Mouse (Mus musculus) MEL (cell line): ENCODE measurements around the gene Tepsin. TPM values are rescaled to one million over a fixed set of nuclear protein-coding genes. Genes with fewer than 3 reads are reported as not detected.

Source experiments
- DNase-seq: peaks from one replicate; pipeline ENCODE4 v3.0.0; 2011; ENCODE audit warnings: low read depth, low spot score
- H3K27ac ChIP-seq: 2 replicates; pipeline ENCODE4 v1.5.1; 2012; ENCODE audit warnings: low read depth, mild to moderate bottlenecking, control low read depth, low read length, moderate library complexity; ENCODE audit not compliant: control insufficient read depth
- H3K27me3 ChIP-seq, 2 experiments: fragments of 150-350 bp in 1 of 2; sonication (generic) in 1 of 2; 2 replicates each; pipeline ENCODE4 v1.6.1; 2012; ENCODE audit warnings: low read length in 2 of 2, mild to moderate bottlenecking in 2 of 2, improper control_type of control experiment in 1 of 2, moderate library complexity in 1 of 2; ENCODE audit not compliant: insufficient read depth in 2 of 2, control insufficient read depth in 1 of 2
- H3K36me3 ChIP-seq, 2 experiments: 2 replicates each; pipeline ENCODE4 v1.6.1; 2012 to 2014; ENCODE audit warnings: low read length in 2 of 2, improper control_type of control experiment in 1 of 2, inconsistent platforms in 1 of 2, mild to moderate bottlenecking in 1 of 2; ENCODE audit not compliant: insufficient read depth in 2 of 2, control insufficient read depth in 1 of 2
- H3K4me1 ChIP-seq, 2 experiments: fragments of 150-350 bp in 1 of 2; sonication (generic) in 1 of 2; 2 replicates each; pipeline ENCODE4 v1.6.1; 2012; ENCODE audit warnings: low read length in 2 of 2, improper control_type of control experiment in 1 of 2, mild to moderate bottlenecking in 1 of 2; ENCODE audit not compliant: insufficient read depth in 2 of 2, control insufficient read depth in 1 of 2
- H3K4me3 ChIP-seq, 2 experiments: fragments of 150-350 bp in 1 of 2; sonication (generic) in 1 of 2; 2 replicates each; pipeline ENCODE4 v1.5.1; 2012; ENCODE audit warnings: low read depth in 2 of 2, low read length in 2 of 2, mild to moderate bottlenecking in 2 of 2, moderate library complexity in 2 of 2, control low read depth in 1 of 2, improper control_type of control experiment in 1 of 2; ENCODE audit not compliant: control insufficient read depth in 1 of 2, insufficient read depth in 1 of 2
- H3K79me2 ChIP-seq: 2 replicates; pipeline ENCODE4 v1.6.1; 2012; ENCODE audit warnings: mild to moderate bottlenecking, low read length, moderate library complexity; ENCODE audit not compliant: control insufficient read depth, poor library complexity, insufficient read depth
- H3K9ac ChIP-seq: 2 replicates; pipeline ENCODE4 v1.6.1; 2012; ENCODE audit warnings: low read depth, mild to moderate bottlenecking, control low read depth, low read length, moderate library complexity; ENCODE audit not compliant: control insufficient read depth, poor library complexity, severe bottlenecking
- H3K9me3 ChIP-seq: fragments of 150-350 bp; sonication (generic); replicated peaks from 2 replicates; pipeline ENCODE4 v1.6.1; 2012; ENCODE audit warnings: mild to moderate bottlenecking, low read length, improper control_type of control experiment, moderate library complexity; ENCODE audit not compliant: insufficient read depth
- BHLHE40 ChIP-seq: IDR thresholded peaks from 2 replicates; pipeline ENCODE4 v1.6.1; 2012; ENCODE audit warnings: low read depth, mild to moderate bottlenecking, inconsistent platforms, low read length, improper control_type of control experiment, borderline replicate concordance
- CHD1 ChIP-seq: IDR thresholded peaks from 2 replicates; pipeline ENCODE4 v1.6.1; 2012; ENCODE audit warnings: low read depth, mild to moderate bottlenecking, inconsistent platforms, low read length, improper control_type of control experiment
- CHD2 ChIP-seq: IDR thresholded peaks from 2 replicates; pipeline ENCODE4 v1.6.1; 2011; ENCODE audit warnings: low read length, improper control_type of control experiment
- CTCF ChIP-seq, 3 experiments: IDR thresholded peaks in 2 of 3; conservative IDR thresholded peaks in 1 of 3; 2 replicates each; pipeline ENCODE4 v1.5.1; 2011 to 2012; ENCODE audit warnings: low read length in 3 of 3, low read depth in 2 of 3, mild to moderate bottlenecking in 2 of 3, improper control_type of control experiment in 1 of 3, inconsistent platforms in 1 of 3, mixed read lengths in 1 of 3, moderate library complexity in 1 of 3; ENCODE audit not compliant: control insufficient read depth in 1 of 3, insufficient read depth in 1 of 3, poor library complexity in 1 of 3, severe bottlenecking in 1 of 3
- E2F4 ChIP-seq: IDR thresholded peaks from 2 replicates; pipeline ENCODE4 v1.6.1; 2011; ENCODE audit warnings: low read depth, low read length, improper control_type of control experiment, borderline replicate concordance
- ELF1 ChIP-seq: IDR thresholded peaks from 2 replicates; pipeline ENCODE4 v1.6.1; 2014; ENCODE audit warnings: low read depth, mild to moderate bottlenecking, inconsistent platforms, low read length, improper control_type of control experiment, moderate library complexity
- ETS1 ChIP-seq: IDR thresholded peaks from 2 replicates; pipeline ENCODE4 v1.6.1; 2012; ENCODE audit warnings: low read depth, mild to moderate bottlenecking, inconsistent platforms, low read length, improper control_type of control experiment, moderate library complexity
- GATA1 ChIP-seq: IDR thresholded peaks from 2 replicates; pipeline ENCODE4 v1.6.1; 2011; ENCODE audit warnings: low read depth, low read length, improper control_type of control experiment
- HCFC1 ChIP-seq: IDR thresholded peaks from 2 replicates; pipeline ENCODE4 v1.6.1; 2012; ENCODE audit warnings: low read depth, mild to moderate bottlenecking, inconsistent platforms, low read length, improper control_type of control experiment, moderate library complexity
- JUND ChIP-seq: IDR thresholded peaks from 2 replicates; pipeline ENCODE4 v1.6.1; 2011; ENCODE audit warnings: low read depth, mild to moderate bottlenecking, improper control_type of control experiment, low read length
- MAFK ChIP-seq: IDR thresholded peaks from 2 replicates; pipeline ENCODE4 v1.6.1; 2011; ENCODE audit warnings: low read depth, mild to moderate bottlenecking, low read length, improper control_type of control experiment, borderline replicate concordance
- MAX ChIP-seq: IDR thresholded peaks from 2 replicates; pipeline ENCODE4 v1.6.1; 2011; ENCODE audit warnings: low read length, improper control_type of control experiment
- MEF2A ChIP-seq: IDR thresholded peaks from 2 replicates; pipeline ENCODE4 v1.6.1; 2014; ENCODE audit warnings: low read depth, mild to moderate bottlenecking, inconsistent platforms, low read length, improper control_type of control experiment; ENCODE audit not compliant: poor library complexity, insufficient replicate concordance, severe bottlenecking; ENCODE audit errors: extremely low read depth
- MXI1 ChIP-seq: IDR thresholded peaks from 2 replicates; pipeline ENCODE4 v1.6.1; 2011; ENCODE audit warnings: mild to moderate bottlenecking, low read depth, low read length, improper control_type of control experiment
- MYB ChIP-seq: IDR thresholded peaks from 2 replicates; pipeline ENCODE4 v1.6.1; 2011; ENCODE audit warnings: mild to moderate bottlenecking, low read depth, low read length, improper control_type of control experiment
- MYC ChIP-seq: IDR thresholded peaks from 2 replicates; pipeline ENCODE4 v1.6.1; 2011; ENCODE audit warnings: low read depth, mild to moderate bottlenecking, low read length, improper control_type of control experiment, moderate library complexity
- NELFE ChIP-seq: IDR thresholded peaks from 2 replicates; pipeline ENCODE4 v1.6.1; 2011; ENCODE audit warnings: low read depth, low read length, improper control_type of control experiment
- POLR2A ChIP-seq, 2 experiments: IDR thresholded peaks; 2 replicates each; pipeline ENCODE4 v1.6.1; 2011 to 2012; ENCODE audit warnings: low read length in 2 of 2, mild to moderate bottlenecking in 2 of 2, control low read depth in 1 of 2, improper control_type of control experiment in 1 of 2, low read depth in 1 of 2, moderate library complexity in 1 of 2; ENCODE audit not compliant: control insufficient read depth in 1 of 2, insufficient read depth in 1 of 2, poor library complexity in 1 of 2
- POLR2AphosphoS2 ChIP-seq: IDR thresholded peaks from 2 replicates; pipeline ENCODE4 v1.6.1; 2011; ENCODE audit warnings: low read length, improper control_type of control experiment
- RAD21 ChIP-seq: IDR thresholded peaks from 2 replicates; pipeline ENCODE4 v1.6.1; 2011; ENCODE audit warnings: mild to moderate bottlenecking, low read depth, low read length, improper control_type of control experiment
- RCOR1 ChIP-seq: IDR thresholded peaks from 2 replicates; pipeline ENCODE4 v1.6.1; 2012; ENCODE audit warnings: low read depth, mild to moderate bottlenecking, inconsistent platforms, low read length, improper control_type of control experiment
- SIN3A ChIP-seq: IDR thresholded peaks from 2 replicates; pipeline ENCODE4 v1.6.1; 2012; ENCODE audit warnings: low read length, improper control_type of control experiment, inconsistent platforms
- SMC3 ChIP-seq: IDR thresholded peaks from 2 replicates; pipeline ENCODE4 v1.6.1; 2011; ENCODE audit warnings: low read depth, low read length, improper control_type of control experiment
- TAL1 ChIP-seq: IDR thresholded peaks from 2 replicates; pipeline ENCODE4 v1.6.1; 2012; ENCODE audit warnings: mild to moderate bottlenecking, inconsistent platforms, low read length, moderate library complexity, mixed read lengths
- TBP ChIP-seq: IDR thresholded peaks from 2 replicates; pipeline ENCODE4 v1.8.0; 2011; ENCODE audit warnings: low read depth, low read length, improper control_type of control experiment
- USF1 ChIP-seq: IDR thresholded peaks from 2 replicates; pipeline ENCODE4 v1.6.1; 2014; ENCODE audit warnings: low read depth, mild to moderate bottlenecking, inconsistent platforms, low read length, improper control_type of control experiment, moderate library complexity
- USF2 ChIP-seq, 2 experiments: IDR thresholded peaks; 2 replicates each; pipeline ENCODE4 v1.6.1; 2011 to 2012; ENCODE audit warnings: improper control_type of control experiment in 2 of 2, low read length in 2 of 2, borderline replicate concordance in 1 of 2, inconsistent platforms in 1 of 2, low read depth in 1 of 2, mild to moderate bottlenecking in 1 of 2; ENCODE audit not compliant: insufficient read depth in 1 of 2
- ZC3H11A ChIP-seq: IDR thresholded peaks from 2 replicates; pipeline ENCODE4 v1.6.1; 2012; ENCODE audit warnings: low read depth, mild to moderate bottlenecking, inconsistent platforms, low read length, improper control_type of control experiment
- ZKSCAN1 ChIP-seq: IDR thresholded peaks from 2 replicates; pipeline ENCODE4 v1.6.1; 2012; ENCODE audit warnings: low read depth, mild to moderate bottlenecking, inconsistent platforms, low read length, improper control_type of control experiment, moderate library complexity
- ZNF384 ChIP-seq: IDR thresholded peaks from 2 replicates; pipeline ENCODE4 v1.6.1; 2012; ENCODE audit warnings: low read depth, mild to moderate bottlenecking, inconsistent platforms, low read length, improper control_type of control experiment
- polyA plus RNA-seq, 2 experiments: library from polyadenylated mRNA; stranded (reverse) in 1 of 2; unstranded in 1 of 2; fragments of >175 nt in 1 of 2; fragments of >200 nt in 1 of 2; gene quantifications; 2 replicates each; pipeline versions ENCODE4 v1.2.1 to v1.2.4; 2012; ENCODE audit warnings: low replicate concordance in 2 of 2, low read depth in 1 of 2; ENCODE audit not compliant: insufficient read length in 2 of 2, insufficient read depth in 1 of 2, missing spikeins in 1 of 2
- total RNA-seq: library from RNA; depleted of rRNA; stranded (reverse); fragments of 300-350 nt; gene quantifications from 2 replicates; pipeline ENCODE4 v1.2.3, GENCODE M21; 2012

The Tepsin gene
- total and polyA plus RNA-seq, 3 experiments: 14.3 to 16.6 TPM; not detected in 1

- H3K79me2 ChIP-seq: peaks cover 11% of the 10 kb centered on the region
- no peak for TF ChIP-seq ELF1
- TF ChIP-seq CTCF (IDR thresholded peaks at IDR 0.05 in 2 of 3, conservative IDR thresholded peaks at IDR 0.05 in 1 of 3; ENCODE audit: control insufficient read depth in 1 of 3, insufficient read depth in 1 of 3, low read depth in 2 of 3, low read length in 3 of 3, poor library complexity in 1 of 3, severe bottlenecking in 1 of 3): peak; percentile 77 to 93 (median 89)
- no peak for TF ChIP-seq MYB
- TF ChIP-seq USF2 (IDR thresholded peaks at IDR 0.05; ENCODE audit: borderline replicate concordance in 1 of 2, insufficient read depth in 1 of 2, low read depth in 1 of 2, low read length in 2 of 2): no peak
- TF ChIP-seq E2F4: no peak
- no peak for TF ChIP-seq MAFK
- TF ChIP-seq MEF2A: no peak
- no peak; a peak in 1 of 4 replicates for TF ChIP-seq POLR2A (IDR thresholded peaks at IDR 0.05; ENCODE audit: control insufficient read depth in 1 of 2, insufficient read depth in 1 of 2, low read depth in 1 of 2, low read length in 2 of 2, poor library complexity in 1 of 2)
- TF ChIP-seq CHD2: no peak
- no peak for TF ChIP-seq JUND
- no peak for TF ChIP-seq ETS1
- no peak for TF ChIP-seq HCFC1
- TF ChIP-seq ZKSCAN1: no peak
- TF ChIP-seq SMC3: peak; percentile 76
- no peak for TF ChIP-seq MXI1
- TF ChIP-seq GATA1: no peak
- TF ChIP-seq TBP: no peak
- no peak for TF ChIP-seq POLR2AphosphoS2
- no peak for TF ChIP-seq TAL1
- no peak for TF ChIP-seq NELFE
- peak; percentile 27; the same call in 1 of the 2 replicates for TF ChIP-seq ZC3H11A
- no peak for TF ChIP-seq MYC
- no peak for TF ChIP-seq USF1
- TF ChIP-seq SIN3A: peak; percentile 49
- no peak for TF ChIP-seq RCOR1
- peak; percentile 68 for TF ChIP-seq RAD21
- no peak for TF ChIP-seq ZNF384
- no peak for TF ChIP-seq BHLHE40
- 0 out of 2 replicates have a peak, but pooled peaks have one; percentile 26 for TF ChIP-seq MAX
- no peak for TF ChIP-seq CHD1
- TF ChIP-seq, all 39 proteins: peak for 6
- Histone ChIP-seq H3K9ac (no peak overlapping the region), H3K9me3 (no peaks in the 10 kb centered on the region), H3K27ac (no peak overlapping the region), H3K27me3 (no peaks in the 10 kb centered on the region), H3K4me1 (peaks cover 0 to 7% of the 10 kb centered on the region in 2 experiments; a peak in 3 of 4 replicates), H3K36me3 (peaks cover 0 to 5% of the 10 kb centered on the region in 2 experiments; a peak in 3 of 4 replicates), H3K4me3 (no peak overlapping the region)
- DNase-seq: peak; percentile 90
Measured at GRCm38 (mm10) chr11:120101036-120101435, 2.5 kb upstream of the Tepsin start.
